Mouse (Mus musculus) heart, embryonic 14.5 days (tissue): Measurements from ENCODE around the gene Abca1. TPM values are rescaled to one million over a fixed set of nuclear protein-coding genes. Genes with fewer than 3 reads are reported as not detected.

Experiments
- ATAC-seq: fragments of 200-750 bp; cut with Nextera tagmentation; 2 replicates; pipeline ENCODE4 v1.8.0; 2017; ENCODE audit warnings: low read depth, moderate TSS enrichment; ENCODE audit not compliant: insufficient number of reproducible peaks, insufficient read depth, low FRiP score
- H3K27ac ChIP-seq, 2 experiments: fragments of 200-500 bp in 1 of 2; fragments of 300-500 bp in 1 of 2; sonication (generic) in 1 of 2; replicated peaks in 1 of 2; 2 replicates each; pipeline ENCODE4 v1.5.1; 2012 to 2014; ENCODE audit warnings: low read depth in 2 of 2, low read length in 2 of 2, control low read depth in 1 of 2, mild to moderate bottlenecking in 1 of 2, mixed read lengths in 1 of 2; ENCODE audit not compliant: control insufficient read depth in 1 of 2, insufficient read depth in 1 of 2
- H3K27me3 ChIP-seq: fragments of 300-500 bp; sonication (generic); 2 replicates; pipeline ENCODE4 v1.6.1; 2014; ENCODE audit warnings: mild to moderate bottlenecking, low read length, control low read depth; ENCODE audit not compliant: control insufficient read depth, insufficient read depth
- H3K36me3 ChIP-seq: fragments of 300-500 bp; sonication (generic); 2 replicates; pipeline ENCODE4 v1.6.1; 2014; ENCODE audit warnings: mild to moderate bottlenecking, control low read depth, low read length, mixed read lengths; ENCODE audit not compliant: control insufficient read depth, insufficient read depth
- H3K4me1 ChIP-seq, 2 experiments: fragments of 200-500 bp in 1 of 2; fragments of 300-500 bp in 1 of 2; sonication (generic) in 1 of 2; 2 replicates each; pipeline ENCODE4 v1.6.1; 2012 to 2014; ENCODE audit warnings: low read length in 2 of 2, control low read depth in 1 of 2, mixed read lengths in 1 of 2; ENCODE audit not compliant: control insufficient read depth in 2 of 2, insufficient read depth in 2 of 2
- H3K4me2 ChIP-seq: fragments of 300-500 bp; sonication (generic); 2 replicates; pipeline ENCODE4 v1.6.1; 2014; ENCODE audit warnings: mild to moderate bottlenecking, low read length
- H3K4me3 ChIP-seq, 2 experiments: fragments of 200-500 bp in 1 of 2; fragments of 300-500 bp in 1 of 2; sonication (generic) in 1 of 2; 2 replicates each; pipeline ENCODE4 v1.5.1; 2012 to 2014; ENCODE audit warnings: low read length in 2 of 2, mild to moderate bottlenecking in 2 of 2, control low read depth in 1 of 2, low read depth in 1 of 2, moderate library complexity in 1 of 2; ENCODE audit not compliant: control insufficient read depth in 1 of 2, insufficient read depth in 1 of 2
- H3K9ac ChIP-seq: fragments of 300-500 bp; sonication (generic); 2 replicates; pipeline ENCODE4 v1.6.1; 2014; ENCODE audit warnings: mild to moderate bottlenecking, low read length
- H3K9me3 ChIP-seq: fragments of 300-500 bp; sonication (generic); 2 replicates; pipeline ENCODE4 v1.6.1; 2016; ENCODE audit warnings: low read length, control low read depth; ENCODE audit not compliant: control insufficient read depth
- WGBS: fragments of 180-500 bp; shearing (Covaris S2); extraction: QIAGEN DNeasy Blood & Tissue Kit; methylation state at CpG from one replicate; pipeline ENCODE4 v1.1.7; 2014; 5-methylcytosine and 5-hydroxymethylcytosine counted together
- polyA plus RNA-seq: library from polyadenylated mRNA; unstranded; fragments of >200 nt; fragmentation: Nextera tagmentation; extraction: Ambion mirVana; gene quantifications from 2 replicates; pipeline ENCODE4 v1.2.1, GENCODE M21; 2014

The Abca1 gene
- polyA plus RNA-seq, 1 experiment from 2014 or later, result 7.8 TPM

DNA sequence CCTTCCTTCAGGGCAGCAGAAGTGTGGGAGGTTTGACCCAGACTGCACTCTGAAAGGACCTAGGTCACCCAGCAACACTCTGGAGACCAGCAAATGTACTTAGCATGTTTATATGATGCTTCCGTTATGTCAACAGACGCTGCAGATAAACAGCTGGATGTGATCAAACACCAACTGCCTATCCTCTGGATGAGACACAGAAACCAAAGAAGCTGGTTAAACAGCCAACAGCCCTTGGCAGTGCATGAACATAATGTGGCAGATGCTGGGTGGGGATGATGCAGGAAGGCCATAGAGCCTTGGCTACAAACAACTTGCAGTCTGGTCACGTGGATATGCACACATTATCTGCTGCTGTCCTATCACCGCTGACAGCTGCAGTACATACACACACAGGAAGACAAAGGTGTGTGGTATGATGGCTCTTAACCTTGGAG lies 47.8 kb downstream of the Abca1 start:
- Histone ChIP-seq H3K9ac (no peak overlapping the region), H3K4me1 (peaks cover 3 to 4% of the 10 kb centered on the region in 2 experiments; a peak in 2 of 4 replicates), H3K27me3 (no peaks in the 10 kb centered on the region), H3K9me3 (no peaks in the 10 kb centered on the region), H3K36me3 (0 out of 2 replicates have a peak, but pooled peaks cover 6% of the 10 kb centered on the region), H3K27ac (no peak overlapping the region), H3K4me2 (no peak overlapping the region), H3K4me3 (no peak overlapping the region)
- WGBS, result 70% methylated on average over 4 of the region's 4 CpGs
- no peak for ATAC-seq

DNA sequence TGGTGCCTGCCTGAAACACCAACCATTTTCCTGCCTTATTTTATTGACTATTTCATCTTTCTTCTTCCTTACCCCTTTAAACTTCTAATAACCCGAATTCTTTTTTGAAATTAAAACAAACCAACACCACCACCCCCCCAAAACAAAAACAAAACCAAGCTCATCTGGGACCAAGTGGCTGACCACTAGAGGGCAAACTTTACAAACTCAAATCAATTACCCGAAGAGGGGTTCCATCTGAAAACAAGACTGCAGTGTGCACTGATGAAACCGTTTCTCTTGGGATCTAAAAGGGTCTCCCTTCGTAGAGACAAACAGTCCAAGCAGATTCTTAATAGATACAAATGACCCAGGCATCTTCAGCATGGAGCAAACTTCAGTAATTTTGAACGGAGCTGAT lies 49.3 kb downstream of the Abca1 start:
- 0 out of 2 replicates have a peak, but pooled peaks cover 11% of the 10 kb centered on the region for H3K36me3 ChIP-seq
- no peaks in the 10 kb centered on the region for H3K9me3 ChIP-seq
- WGBS, result 28% methylated on average over 5 of the region's 5 CpGs
- peaks cover 0 to under 1% of the 10 kb centered on the region in 2 experiments; a peak in 2 of 4 replicates for H3K4me1 ChIP-seq
- ATAC-seq, result no peak
- no peak overlapping the region for H3K4me2 ChIP-seq
- H3K27me3 ChIP-seq, result no peaks in the 10 kb centered on the region
- no peak overlapping the region for H3K9ac ChIP-seq
- no peak overlapping the region for H3K4me3 ChIP-seq
- no peak overlapping the region for H3K27ac ChIP-seq

DNA sequence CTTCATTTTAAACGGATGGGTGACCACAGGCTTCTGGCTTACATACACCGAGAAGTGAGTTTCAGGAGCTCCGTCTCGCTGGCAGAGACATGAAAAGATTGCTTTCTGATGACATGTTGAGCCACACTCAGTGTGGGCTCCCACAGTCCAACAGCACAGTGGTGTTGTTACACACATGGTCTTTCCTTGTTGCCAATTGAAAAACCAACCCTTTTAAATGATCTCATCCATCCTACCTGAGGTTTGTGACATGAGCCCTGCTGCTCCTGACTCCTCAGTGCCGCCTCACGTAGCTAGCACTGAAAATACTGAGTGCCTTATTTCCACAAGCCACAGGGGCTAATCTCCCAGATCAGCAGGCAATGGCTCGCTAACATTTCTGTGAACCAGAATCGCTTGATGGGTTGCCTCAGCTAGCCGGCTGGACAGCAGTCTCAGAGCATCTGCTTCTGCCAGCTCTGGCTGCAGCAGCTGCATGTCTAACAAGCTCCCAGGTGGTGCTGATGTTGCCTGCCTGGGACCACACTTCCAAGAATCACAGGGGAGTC lies 50.2 kb downstream of the Abca1 start:
- H3K9me3 ChIP-seq, result no peaks in the 10 kb centered on the region
- H3K4me1 ChIP-seq, result no peaks in the 10 kb centered on the region
- H3K4me2 ChIP-seq, result no peak overlapping the region
- no peak overlapping the region for H3K27ac ChIP-seq
- no peaks in the 10 kb centered on the region for H3K27me3 ChIP-seq
- H3K9ac ChIP-seq, result no peak overlapping the region
- 0 out of 2 replicates have a peak, but pooled peaks cover 11% of the 10 kb centered on the region for H3K36me3 ChIP-seq
- no peak for ATAC-seq
- WGBS, result 68% methylated on average over 9 of the region's 9 CpGs
- no peak overlapping the region for H3K4me3 ChIP-seq

DNA sequence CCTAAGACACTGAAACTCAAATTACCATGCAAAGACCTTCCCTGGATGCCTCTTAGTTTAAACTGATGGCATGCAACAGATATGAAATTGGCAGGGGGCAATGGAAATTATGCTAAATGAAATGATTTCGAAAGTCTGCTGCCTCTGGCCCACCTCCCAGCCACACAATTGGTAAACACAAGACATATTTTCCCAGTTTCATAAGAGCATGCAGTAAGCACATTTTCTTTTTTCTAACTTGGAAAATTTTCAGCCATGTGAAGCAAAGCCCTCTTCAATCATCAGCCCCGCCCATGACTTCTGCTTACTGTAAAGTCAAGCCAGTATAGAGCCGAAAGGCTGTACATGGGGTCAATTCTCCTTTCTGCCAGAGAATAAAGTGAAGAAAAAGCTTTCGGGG lies 51.5 kb downstream of the Abca1 start:
- Histone ChIP-seq H3K27me3 (no peaks in the 10 kb centered on the region), H3K9me3 (no peaks in the 10 kb centered on the region), H3K36me3 (0 out of 2 replicates have a peak, but pooled peaks cover 5% of the 10 kb centered on the region), H3K4me2 (no peak overlapping the region), H3K27ac (no peak overlapping the region), H3K9ac (no peak overlapping the region), H3K4me1 (no peaks in the 10 kb centered on the region), H3K4me3 (no peak overlapping the region)
- 69% methylated on average over 4 of the region's 4 CpGs for WGBS
- ATAC-seq, result no peak

DNA sequence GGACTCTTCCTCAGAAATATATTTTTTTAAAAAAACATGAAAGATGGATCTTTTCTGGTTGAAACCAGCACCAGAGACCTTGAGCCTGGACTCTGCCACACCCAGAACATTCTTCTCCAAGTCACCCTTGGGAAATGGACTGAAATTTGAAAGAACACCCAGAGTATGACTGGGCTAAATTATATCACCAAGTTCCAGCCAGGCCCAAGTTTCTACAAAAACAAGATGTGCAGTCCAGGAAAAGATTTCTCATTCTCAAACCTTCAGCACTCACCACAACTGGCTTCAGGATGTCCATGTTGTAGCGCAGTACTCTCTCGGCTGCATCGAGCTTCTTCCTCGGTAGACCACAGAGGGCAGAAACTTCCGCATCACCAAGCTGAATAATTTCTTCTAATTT lies 53.0 kb downstream of the Abca1 start:
- 0 out of 2 replicates have a peak, but pooled peaks cover 5% of the 10 kb centered on the region for H3K36me3 ChIP-seq
- 94% methylated on average over 5 of the region's 5 CpGs for WGBS
- H3K4me3 ChIP-seq, result no peak overlapping the region
- no peak overlapping the region for H3K9ac ChIP-seq
- no peak overlapping the region for H3K4me2 ChIP-seq
- H3K4me1 ChIP-seq, result 0 out of 4 replicates have a peak, but pooled peaks cover 0 to 3% of the 10 kb centered on the region in 2 experiments
- no peaks in the 10 kb centered on the region for H3K9me3 ChIP-seq
- no peak overlapping the region for H3K27ac ChIP-seq
- no peaks in the 10 kb centered on the region for H3K27me3 ChIP-seq
- no peak for ATAC-seq

DNA sequence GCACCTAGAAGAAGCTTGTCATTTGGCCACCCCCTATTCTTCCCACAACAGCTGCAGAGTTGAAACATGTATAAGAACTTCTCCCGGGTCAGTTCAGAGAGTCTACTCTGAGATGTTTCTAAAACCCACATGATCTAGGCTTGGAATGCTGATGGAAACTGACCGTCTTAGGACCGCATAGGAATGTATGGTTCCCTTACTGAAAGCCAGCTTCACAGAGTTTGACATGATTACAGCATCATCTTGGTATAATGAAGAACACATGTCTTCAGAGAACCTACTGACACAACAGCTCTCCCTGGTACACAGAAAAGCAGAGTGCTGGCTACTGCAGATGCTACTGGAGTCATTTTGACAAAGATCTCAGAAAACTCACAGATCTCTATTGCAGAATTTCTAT lies 53.6 kb downstream of the Abca1 start:
- no peak for ATAC-seq
- 82% methylated on average over 3 of the region's 3 CpGs for WGBS

DNA sequence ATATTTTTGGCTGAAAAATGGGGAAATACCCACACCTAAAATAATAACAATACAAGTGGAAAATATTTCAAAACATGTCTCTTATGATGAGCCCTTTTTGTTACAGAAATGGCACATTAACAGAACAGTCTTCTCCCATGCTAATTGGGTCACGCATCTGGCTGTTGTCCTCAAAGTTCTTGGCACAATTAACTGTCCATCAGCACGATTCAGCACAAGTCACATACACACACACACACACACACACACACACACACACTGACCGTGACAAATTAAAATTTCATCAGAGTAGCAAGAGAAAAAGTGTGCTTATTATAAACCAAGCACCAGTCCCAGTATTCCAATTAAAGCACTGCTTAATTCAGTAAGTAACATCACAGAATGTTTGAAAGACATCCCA lies 55.1 kb downstream of the Abca1 start:
- WGBS, result 91% methylated on average over 3 of the region's 3 CpGs

More for the DNA sequence above, 53.6 kb downstream of the Abca1 start:
- Histone ChIP-seq H3K27me3 (no peaks in the 10 kb centered on the region), H3K4me1 (0 out of 4 replicates have a peak, but pooled peaks cover 0 to 3% of the 10 kb centered on the region in 2 experiments), H3K4me2 (no peak overlapping the region), H3K4me3 (no peak overlapping the region), H3K9me3 (no peaks in the 10 kb centered on the region), H3K27ac (no peak overlapping the region), H3K9ac (no peak overlapping the region), H3K36me3 (0 out of 2 replicates have a peak, but pooled peaks cover 5% of the 10 kb centered on the region)

More for the DNA sequence above, 55.1 kb downstream of the Abca1 start:
- H3K9ac ChIP-seq, result no peak overlapping the region
- H3K36me3 ChIP-seq, result 0 out of 2 replicates have a peak, but pooled peaks cover 5% of the 10 kb centered on the region
- no peaks in the 10 kb centered on the region for H3K27me3 ChIP-seq
- no peak overlapping the region for H3K4me3 ChIP-seq
- no peak overlapping the region for H3K4me2 ChIP-seq
- H3K4me1 ChIP-seq, result 0 out of 4 replicates have a peak, but pooled peaks cover 0 to 3% of the 10 kb centered on the region in 2 experiments
- no peak overlapping the region for H3K27ac ChIP-seq
- ATAC-seq, result no peak
- no peaks in the 10 kb centered on the region for H3K9me3 ChIP-seq
